Mouse (Mus musculus) heart, embryonic 15.5 days (tissue): ENCODE measurements around the gene Plxnb3. TPM values are rescaled to one million over a fixed set of nuclear protein-coding genes. Genes with fewer than 3 reads are reported as not detected.

Experiments
- polyA plus RNA-seq: library from polyadenylated mRNA; unstranded; fragments of >200 nt; fragmentation: Nextera tagmentation; extraction: Ambion mirVana; gene quantifications from 2 replicates; pipeline ENCODE4 v1.2.1, GENCODE M21; 2015

Gene Plxnb3
- polyA plus RNA-seq, 1 experiment from 2014 or later: 0.57 TPM

Other genes starting within 250 kb of the Plxnb3 start
- 1.4 and 2.4 TPM in 2 replicates for gene Dusp9, start 117.7 kb upstream of the Plxnb3 start, polyA plus RNA-seq
- gene Pnck, start 97.0 kb upstream of the Plxnb3 start, polyA plus RNA-seq: 8.8 and 13.7 TPM in 2 replicates
- 7.5 and 8.1 TPM in 2 replicates for gene Slc6a8, start 83.9 kb upstream of the Plxnb3 start, polyA plus RNA-seq
- 163 and 175 TPM in 2 replicates for gene Bcap31, start 40.9 kb upstream of the Plxnb3 start, polyA plus RNA-seq
- 13.1 and 17.4 TPM in 2 replicates for gene Abcd1, start 40.5 kb upstream of the Plxnb3 start, polyA plus RNA-seq
- gene Srpk3, start 17.3 kb downstream of the Plxnb3 start, polyA plus RNA-seq: 82.3 and 85.7 TPM in 2 replicates
- gene Idh3g, start 29.8 kb downstream of the Plxnb3 start, polyA plus RNA-seq: 410 and 432 TPM in 2 replicates
- 135 and 152 TPM in 2 replicates for gene Ssr4, start 29.9 kb downstream of the Plxnb3 start, polyA plus RNA-seq
- 0.30 and 0.57 TPM in 2 replicates for gene Pdzd4, start 67.9 kb downstream of the Plxnb3 start, polyA plus RNA-seq
- 0.04 and 0.22 TPM in 2 replicates for gene Avpr2, start 135.0 kb downstream of the Plxnb3 start, polyA plus RNA-seq
- 0.25 and 2.3 TPM in 2 replicates for gene L1cam, start 139.0 kb downstream of the Plxnb3 start, polyA plus RNA-seq
- gene Arhgap4, start 164.8 kb downstream of the Plxnb3 start, polyA plus RNA-seq: 1.2 and 5.5 TPM in 2 replicates
- gene Naa10, start 164.9 kb downstream of the Plxnb3 start, polyA plus RNA-seq: 84.5 and 90.5 TPM in 2 replicates
- gene Renbp, start 173.8 kb downstream of the Plxnb3 start, polyA plus RNA-seq: 52.0 and 53.5 TPM in 2 replicates
- 24.4 and 33.9 TPM in 2 replicates for gene Hcfc1, start 209.3 kb downstream of the Plxnb3 start, polyA plus RNA-seq